Mouse (Mus musculus) bone marrow, adult 2 months (tissue): ENCODE results near the gene Nt5c2.

ENCODE experiments used
- CTCF ChIP-seq: fragments of 200-500 bp; IDR thresholded peaks from 2 replicates; pipeline ENCODE4 v1.5.1; 2011; ENCODE audit warnings: low read length, control low read depth; ENCODE audit not compliant: control insufficient read depth, insufficient read depth
- POLR2A ChIP-seq: fragments of 200-500 bp; IDR thresholded peaks from 2 replicates; pipeline ENCODE4 v1.6.1; 2011; ENCODE audit warnings: low read depth, mild to moderate bottlenecking, control low read depth, low read length, borderline replicate concordance; ENCODE audit not compliant: control insufficient read depth

DNA sequence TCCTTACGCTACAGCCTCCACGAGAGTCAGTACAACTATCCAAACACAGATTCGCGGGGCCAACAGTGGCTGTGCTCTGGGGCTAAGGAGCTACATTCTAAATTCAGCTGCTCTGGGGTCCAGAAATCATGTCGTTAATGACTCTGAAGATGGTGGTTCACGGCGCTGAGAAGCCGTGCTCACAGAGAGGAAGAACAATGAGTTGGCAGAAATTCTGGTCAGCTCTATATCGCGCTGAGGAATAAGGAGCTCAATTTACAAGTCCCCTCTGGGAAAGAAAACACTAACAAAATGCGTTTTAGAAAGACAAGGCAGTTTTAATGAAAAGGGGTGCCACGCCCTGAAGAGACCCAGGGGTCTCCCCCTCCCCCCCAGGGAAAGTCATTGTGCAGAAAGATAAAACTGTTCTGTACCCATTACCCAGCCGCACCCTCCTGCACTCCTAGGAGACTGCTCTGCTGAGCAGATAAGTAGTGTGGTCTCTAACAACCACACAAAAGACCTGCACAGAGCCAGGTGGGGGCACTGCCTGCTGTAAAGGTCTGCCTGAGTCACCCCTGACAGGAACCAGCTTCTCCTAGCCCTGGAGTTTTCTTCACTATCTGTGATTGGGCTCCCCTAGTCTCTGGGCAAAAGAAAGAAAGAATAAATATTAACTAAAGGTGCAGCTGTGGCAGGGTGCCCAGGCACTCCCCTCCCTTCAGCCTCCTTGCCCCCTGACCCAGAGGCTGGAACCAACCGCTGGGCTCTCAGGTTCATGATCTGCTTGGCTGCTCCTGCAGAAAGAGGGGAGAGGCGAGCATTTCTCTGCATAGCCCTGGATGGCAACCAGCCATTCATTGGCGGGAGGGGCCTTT lies 26.5 kb downstream of the Nt5c2 start:
- TF ChIP-seq CTCF (no peak), POLR2A (no peak)
